Mouse (Mus musculus) lung, embryonic 14.5 days (tissue): Measurements from ENCODE around the gene Reep3. TPM values are rescaled to one million over a fixed set of nuclear protein-coding genes. Genes with fewer than 3 reads are reported as not detected.

Experiments
- ATAC-seq: fragments of 200-750 bp; cut with Nextera tagmentation; 2 replicates; pipeline ENCODE4 v1.8.0; 2017; ENCODE audit warnings: mild to moderate bottlenecking, moderate TSS enrichment, moderate library complexity; ENCODE audit not compliant: insufficient read depth
- DNase-seq: peaks from one replicate; pipeline ENCODE4 v3.0.0-alpha.2; 2015
- H3K27ac ChIP-seq: fragments of 300-500 bp; sonication (generic); 2 replicates; pipeline ENCODE4 v1.5.1; 2014; ENCODE audit warnings: low read depth, mild to moderate bottlenecking, moderate library complexity
- H3K27me3 ChIP-seq: fragments of 300-500 bp; sonication (generic); 2 replicates; pipeline ENCODE4 v1.6.1; 2014; ENCODE audit warnings: low read length, control low read depth; ENCODE audit not compliant: insufficient read depth
- H3K36me3 ChIP-seq: fragments of 300-500 bp; sonication (generic); 2 replicates; pipeline ENCODE4 v1.6.1; 2014; ENCODE audit warnings: control low read depth; ENCODE audit not compliant: insufficient read depth
- H3K4me1 ChIP-seq: fragments of 300-500 bp; sonication (generic); 2 replicates; pipeline ENCODE4 v1.6.1; 2014; ENCODE audit warnings: antibody characterized with exemption, control low read depth; ENCODE audit not compliant: insufficient read depth
- H3K4me2 ChIP-seq: fragments of 300-500 bp; sonication (generic); 2 replicates; pipeline ENCODE4 v1.6.1; 2014; ENCODE audit warnings: mild to moderate bottlenecking
- H3K4me3 ChIP-seq: fragments of 300-500 bp; sonication (generic); 2 replicates; pipeline ENCODE4 v1.5.1; 2014; ENCODE audit warnings: low read depth, low read length
- H3K9ac ChIP-seq: fragments of 300-500 bp; sonication (generic); 2 replicates; pipeline ENCODE4 v1.6.1; 2014
- H3K9me3 ChIP-seq: fragments of 300-500 bp; sonication (generic); 2 replicates; pipeline ENCODE4 v1.6.1; 2016; ENCODE audit warnings: low read depth, low read length, control low read depth
- CTCF ChIP-seq: IDR thresholded peaks from 2 replicates; pipeline ENCODE4 v1.5.1; 2016; ENCODE audit warnings: antibody characterized with exemption, low read depth
- WGBS: fragments of 180-500 bp; shearing (Covaris S2); extraction: QIAGEN DNeasy Blood & Tissue Kit; methylation state at CpG from one replicate; pipeline ENCODE4 v1.1.7; 2014; 5-methylcytosine and 5-hydroxymethylcytosine counted together
- polyA plus RNA-seq: library from polyadenylated mRNA; unstranded; fragments of >200 nt; fragmentation: Nextera tagmentation; extraction: Ambion mirVana; gene quantifications from 2 replicates; pipeline ENCODE4 v1.2.1, GENCODE M21; 2014

The Reep3 gene
- polyA plus RNA-seq, 1 experiment from 2014 or later = 31.7 TPM

DNA sequence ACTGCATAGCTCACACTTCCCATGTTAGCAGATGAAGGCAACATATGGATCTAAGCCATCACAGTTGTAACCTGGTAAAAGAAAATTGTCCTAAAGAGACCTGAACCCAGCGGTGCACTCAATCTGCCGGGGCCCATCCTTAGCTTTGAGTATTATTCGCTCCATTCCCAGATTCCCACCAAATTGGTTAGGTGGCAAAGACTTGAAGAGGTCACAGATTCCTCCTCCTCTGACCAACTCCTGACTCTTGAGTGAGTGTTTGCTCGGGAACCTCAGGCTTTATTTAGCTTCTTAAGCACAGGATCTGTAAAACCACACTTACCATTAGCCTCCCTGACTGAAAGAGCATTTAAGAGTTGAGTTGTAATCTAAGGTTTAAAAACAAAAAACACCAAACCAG, 24.1 kb downstream of the Reep3 start:
- Histone ChIP-seq H3K9me3 (no peaks in the 10 kb centered on the region), H3K4me1 (no peaks in the 10 kb centered on the region), H3K4me2 (no peak overlapping the region), H3K27ac (no peak overlapping the region), H3K9ac (no peak overlapping the region), H3K27me3 (no peaks in the 10 kb centered on the region), H3K4me3 (no peak overlapping the region), H3K36me3 (no peaks in the 10 kb centered on the region)
- no peak for ATAC-seq
- WGBS = 80% methylated on average over 4 of the region's 4 CpGs
- no peak for TF ChIP-seq CTCF
- no peak for DNase-seq

GRCm38 (mm10) chr10:67071884-67072283, 24.9 kb downstream of the Reep3 start:
- no peaks in the 10 kb centered on the region for H3K36me3 ChIP-seq
- no peak overlapping the region for H3K27ac ChIP-seq
- H3K4me1 ChIP-seq = no peaks in the 10 kb centered on the region
- no peaks in the 10 kb centered on the region for H3K9me3 ChIP-seq
- H3K4me3 ChIP-seq = no peak overlapping the region
- WGBS = 75% methylated on average over 5 of the region's 5 CpGs
- H3K9ac ChIP-seq = no peak overlapping the region
- no peak for ATAC-seq
- no peak for TF ChIP-seq CTCF
- H3K4me2 ChIP-seq = no peak overlapping the region
- no peak for DNase-seq
- H3K27me3 ChIP-seq = no peaks in the 10 kb centered on the region

GRCm38 (mm10) chr10:67071389-67071788, 25.4 kb downstream of the Reep3 start:
- H3K4me3 ChIP-seq = no peak overlapping the region
- TF ChIP-seq CTCF = no peak
- no peaks in the 10 kb centered on the region for H3K4me1 ChIP-seq
- ATAC-seq (no peak), DNase-seq (no peak)
- H3K27me3 ChIP-seq = no peaks in the 10 kb centered on the region
- no peak overlapping the region for H3K27ac ChIP-seq
- no peaks in the 10 kb centered on the region for H3K36me3 ChIP-seq
- no peak overlapping the region for H3K4me2 ChIP-seq
- WGBS = 74% methylated on average over 4 of the region's 4 CpGs
- no peak overlapping the region for H3K9ac ChIP-seq
- no peaks in the 10 kb centered on the region for H3K9me3 ChIP-seq

DNA sequence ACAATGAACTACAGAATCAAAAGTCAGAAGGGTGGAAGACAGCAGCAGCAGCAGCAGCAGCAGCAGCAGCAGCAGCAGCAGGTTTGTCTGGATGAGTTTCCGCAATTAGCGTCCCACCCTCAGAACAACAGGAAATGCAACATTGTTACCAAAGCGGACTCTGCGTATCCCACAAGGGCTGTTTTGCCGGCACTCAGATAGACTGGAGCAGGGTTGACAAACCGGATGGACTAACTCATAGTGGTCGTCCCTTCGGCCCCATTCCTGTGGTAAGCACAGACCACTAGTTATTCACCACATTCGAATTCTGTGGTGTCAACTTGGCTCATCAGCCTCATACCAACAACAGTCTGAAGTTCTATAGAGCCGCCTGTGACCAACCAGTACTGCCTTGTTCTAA, 27.7 kb downstream of the Reep3 start:
- H3K27ac ChIP-seq = no peak overlapping the region

DNA sequence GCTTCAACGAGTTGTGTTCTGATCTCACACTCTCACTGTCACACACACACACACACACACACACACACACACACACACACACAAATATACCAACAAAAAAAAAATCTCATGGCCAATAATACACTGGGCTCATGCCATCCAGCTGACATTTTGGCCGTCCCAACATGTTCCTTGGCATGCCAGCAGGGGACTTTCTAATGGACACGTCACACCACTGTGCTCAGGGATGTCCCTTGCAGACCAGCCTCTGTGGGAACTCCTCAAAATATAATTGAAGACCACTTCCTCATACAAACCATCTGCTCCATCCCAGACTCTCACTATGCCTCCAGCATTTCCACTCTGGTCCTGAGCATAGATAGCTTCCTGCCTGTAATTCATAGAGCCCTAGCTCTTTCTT, 30.3 kb downstream of the Reep3 start:
- H3K27me3 ChIP-seq = no peaks in the 10 kb centered on the region
- no peak overlapping the region for H3K27ac ChIP-seq
- H3K4me1 ChIP-seq = no peaks in the 10 kb centered on the region; the same call in 1 of the 2 replicates
- no peak for DNase-seq
- WGBS = 77% methylated on average over 3 of the region's 3 CpGs
- H3K4me3 ChIP-seq = no peak overlapping the region
- ATAC-seq = no peak
- TF ChIP-seq CTCF = no peak
- H3K4me2 ChIP-seq = no peak overlapping the region
- no peak overlapping the region for H3K9ac ChIP-seq
- no peaks in the 10 kb centered on the region for H3K36me3 ChIP-seq
- H3K9me3 ChIP-seq = no peaks in the 10 kb centered on the region

More for the DNA sequence above, 27.7 kb downstream of the Reep3 start:
- Histone ChIP-seq H3K4me2 (no peak overlapping the region), H3K9ac (no peak overlapping the region), H3K36me3 (no peaks in the 10 kb centered on the region), H3K27me3 (no peaks in the 10 kb centered on the region), H3K9me3 (no peaks in the 10 kb centered on the region), H3K4me1 (no peaks in the 10 kb centered on the region), H3K4me3 (no peak overlapping the region)
- no peak for DNase-seq
- 85% methylated on average over 10 of the region's 10 CpGs for WGBS
- ATAC-seq = no peak
- TF ChIP-seq CTCF = no peak

DNA sequence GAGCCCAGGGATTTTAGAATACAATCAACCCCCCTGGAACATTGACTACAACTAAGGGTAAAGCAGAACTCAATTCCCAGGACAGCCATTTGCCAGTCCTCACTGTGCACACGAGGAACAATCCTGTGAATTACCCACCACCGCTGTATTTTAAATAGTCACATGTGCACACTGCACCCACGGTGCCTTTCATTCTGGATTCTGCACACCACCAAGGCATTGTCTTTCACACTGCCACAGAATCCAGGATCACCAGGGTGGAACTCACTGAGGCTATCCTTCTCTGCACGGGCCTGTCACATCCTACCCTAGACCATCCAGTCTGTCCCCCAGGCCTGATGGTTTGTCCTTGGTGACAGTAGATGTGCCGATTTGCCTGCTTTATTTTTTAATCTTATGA, 30.8 kb downstream of the Reep3 start:
- no peak for ATAC-seq
- no peaks in the 10 kb centered on the region; the same call in 1 of the 2 replicates for H3K4me1 ChIP-seq
- H3K27me3 ChIP-seq = no peaks in the 10 kb centered on the region
- 70% methylated on average over 5 of the region's 5 CpGs for WGBS
- H3K4me3 ChIP-seq = no peak overlapping the region
- DNase-seq = no peak
- no peak overlapping the region for H3K27ac ChIP-seq
- no peak overlapping the region for H3K9ac ChIP-seq
- no peaks in the 10 kb centered on the region for H3K9me3 ChIP-seq
- no peak overlapping the region for H3K4me2 ChIP-seq
- TF ChIP-seq CTCF = no peak
- H3K36me3 ChIP-seq = no peaks in the 10 kb centered on the region

DNA sequence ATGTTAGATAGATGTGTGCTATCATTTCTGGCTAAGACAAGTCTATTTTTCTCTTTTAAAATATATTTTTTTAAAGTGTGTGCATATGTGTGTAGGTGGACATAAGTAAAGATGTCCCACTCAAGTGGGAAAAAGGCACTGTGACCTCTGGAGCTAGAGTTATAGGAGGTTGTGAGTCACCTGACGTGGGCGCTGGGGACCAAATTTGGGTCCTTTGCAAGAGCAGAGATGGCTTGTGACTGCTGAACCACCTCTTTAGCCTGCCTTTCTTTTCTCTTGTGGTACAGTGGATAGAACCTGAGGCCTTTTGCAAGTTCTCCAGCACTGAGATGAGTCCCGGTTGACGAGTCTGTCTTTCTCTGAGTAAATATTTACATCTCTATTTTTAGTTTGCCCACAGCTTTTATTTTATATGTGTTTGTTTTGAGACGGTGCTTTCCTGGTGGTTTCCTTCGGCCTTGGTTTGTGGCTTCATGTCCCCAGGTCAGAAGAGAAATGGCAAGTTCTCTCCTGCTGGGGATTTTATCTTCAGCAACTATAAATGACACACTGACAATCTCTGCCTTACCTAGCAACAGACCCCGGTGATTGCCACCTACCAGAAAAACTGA, 31.4 kb downstream of the Reep3 start:
- WGBS = 47% methylated on average over 7 of the region's 7 CpGs
- H3K4me1 ChIP-seq = no peaks in the 10 kb centered on the region; the same call in 1 of the 2 replicates
- H3K27me3 ChIP-seq = no peaks in the 10 kb centered on the region
- H3K9me3 ChIP-seq = no peaks in the 10 kb centered on the region
- H3K27ac ChIP-seq = no peak overlapping the region
- TF ChIP-seq CTCF = no peak
- H3K9ac ChIP-seq = no peak overlapping the region
- ATAC-seq (no peak), DNase-seq (no peak)
- H3K4me2 ChIP-seq = no peak overlapping the region
- no peaks in the 10 kb centered on the region for H3K36me3 ChIP-seq
- H3K4me3 ChIP-seq = no peak overlapping the region
